In genomic region chr7:113759212-113759611, GRCm38 (mm10) we compare ENCODE assay signal across 8 mouse cellular contexts. TPM values are rescaled to one million over a fixed set of nuclear protein-coding genes. Genes with fewer than 3 reads are reported as not detected.
DNase-seq lines count a peak whose midpoint lies in the region.

No protein-coding gene starts in this region.

- peak; percentile 59 for DNase-seq in right cerebral cortex, adult 18-20 months
- no peak for DNase-seq in right cerebral cortex, postnatal 4 days
- DNase-seq in adrenal gland, adult 8-10 months, result peak; percentile 9
- DNase-seq in embryo, embryonic 11 days, result peak; percentile 73
- DNase-seq in heart, postnatal 4 days, result peak; percentile 58
- peak; percentile 51 to 64 for DNase-seq in layer of hippocampus, postnatal 14 days (ENCODE audit: low spot score in 2 of 2)
- DNase-seq in mesoderm, embryonic 11.5 days (ENCODE audit: low read depth, low spot score), result peak; percentile 77
- DNase-seq in thymus, postnatal 14 days, result peak; percentile 46

RNA-seq across cellular contexts. Expression of gene Spon1, which starts 6.6 kb away (rescaled TPM):
- total RNA-seq in adrenal gland, adult 8-10 months (2022), result 10 to 100 TPM; 12.1 to 18.6 (median 15.1) TPM
- 10 to 100 TPM; 28.6 to 32.7 TPM for total RNA-seq in heart, postnatal 4 days (2021)
- 10 to 100 TPM; 56.1 to 65.2 TPM for total RNA-seq in layer of hippocampus, postnatal 14 days (2021)
